Mouse (Mus musculus): ENCODE measurements around the gene Bdkrb2. TPM values are rescaled to one million over a fixed set of nuclear protein-coding genes. Genes with fewer than 3 reads are reported as not detected.

The Bdkrb2 gene
- polyA plus RNA-seq, 1 experiment = 5.7 TPM

GRCm38 (mm10) chr12:105546538-105546937 lies 16.5 kb upstream of the Bdkrb2 start:
- no peak for DNase-seq (ENCODE audit: low spot score)

DNA sequence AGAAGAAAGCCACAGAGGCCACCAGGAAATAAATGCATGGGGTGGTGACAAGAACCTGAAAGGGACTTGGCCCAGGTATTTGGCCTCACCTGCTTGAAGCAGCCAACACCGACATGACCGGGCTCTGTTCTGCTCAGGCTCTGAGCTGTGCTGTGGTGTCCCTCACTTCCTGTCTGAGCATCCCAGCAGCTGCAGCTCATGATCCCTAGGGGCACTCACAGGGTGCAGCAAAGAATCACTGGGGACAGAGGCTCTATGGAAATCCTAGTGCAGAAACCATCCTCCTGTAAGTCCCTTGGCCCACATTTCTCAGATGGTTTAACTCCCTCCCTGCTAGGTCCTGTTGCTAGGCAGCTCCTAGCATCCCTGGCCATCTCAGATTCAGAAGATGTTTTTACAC lies 15.9 kb upstream of the Bdkrb2 start:
- DNase-seq (ENCODE audit: low spot score) = no peak

- no peak for DNase-seq (ENCODE audit: low spot score)
Observed at GRCm38 (mm10) chr12:105548001-105548400, 15.0 kb upstream of the Bdkrb2 start.

DNA sequence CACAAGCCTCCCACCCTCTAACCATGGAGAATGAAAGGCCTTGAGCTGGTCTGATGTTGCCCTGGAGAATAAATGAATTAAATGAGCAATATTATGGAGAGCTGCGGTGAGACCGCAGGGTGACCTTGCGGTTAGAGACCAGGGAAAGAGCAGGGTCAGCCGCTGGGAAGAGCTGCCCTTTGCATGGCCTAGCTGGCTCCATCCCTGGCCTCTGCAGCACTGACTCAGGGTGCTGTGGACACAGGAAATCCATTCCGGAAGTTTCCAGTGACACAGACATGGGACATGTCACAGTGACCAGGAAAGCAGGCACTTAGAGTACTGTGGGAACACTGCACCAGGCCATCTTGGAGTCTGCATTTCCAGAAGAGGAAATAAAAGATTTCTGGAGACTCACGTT lies 14.1 kb upstream of the Bdkrb2 start:
- DNase-seq (ENCODE audit: low spot score) = no peak

DNA sequence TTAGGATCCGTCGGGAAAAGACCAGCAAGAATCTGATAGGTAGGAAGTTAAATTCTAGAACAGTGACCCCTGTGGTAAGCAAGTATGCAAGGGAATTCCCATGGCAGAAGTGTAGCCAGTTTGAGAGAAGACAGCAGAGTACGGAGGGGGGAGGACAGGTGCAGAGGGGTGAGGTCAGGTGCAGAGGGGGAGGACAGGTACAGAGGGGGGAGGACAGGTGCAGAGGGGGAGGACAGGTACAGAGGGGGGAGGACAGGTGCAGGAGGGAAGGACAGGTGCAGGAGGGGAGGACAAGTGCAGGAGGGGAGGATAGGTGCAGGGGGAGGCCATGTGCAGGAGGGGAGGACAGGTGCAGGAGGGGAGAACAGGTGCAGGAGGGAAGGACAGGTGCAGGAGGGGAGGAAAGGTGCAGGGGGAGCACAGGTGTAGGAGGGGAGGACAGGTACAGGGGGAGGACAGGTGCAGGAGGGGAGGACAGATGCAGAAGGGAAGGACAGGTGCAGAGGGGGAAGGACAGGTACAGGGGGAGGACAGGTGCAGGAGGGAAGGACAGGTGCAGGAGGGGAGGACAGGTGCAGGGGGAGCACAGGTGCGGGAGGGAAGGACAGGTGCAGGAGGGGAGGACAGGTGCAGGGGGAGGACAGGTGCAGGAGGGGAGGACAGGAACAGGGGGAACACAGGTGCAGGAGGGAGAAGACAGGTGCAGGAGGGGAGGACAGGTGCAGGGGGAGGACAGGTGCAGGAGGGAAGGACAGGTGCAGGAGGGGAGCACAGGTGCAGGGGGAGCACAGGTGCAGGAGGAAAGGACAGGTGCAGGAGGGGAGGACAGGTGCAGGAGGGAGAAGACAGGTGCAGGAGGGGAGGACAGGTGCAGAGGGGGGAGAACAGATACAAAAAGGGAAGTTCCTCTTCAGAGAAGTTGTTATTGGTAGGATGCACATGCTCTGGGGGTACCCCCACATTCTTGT lies 12.9 kb upstream of the Bdkrb2 start:
- DNase-seq (ENCODE audit: low spot score) = no peak

- no peak for DNase-seq (ENCODE audit: low spot score)
Observed at GRCm38 (mm10) chr12:105551551-105551989, 11.5 kb upstream of the Bdkrb2 start.

DNA sequence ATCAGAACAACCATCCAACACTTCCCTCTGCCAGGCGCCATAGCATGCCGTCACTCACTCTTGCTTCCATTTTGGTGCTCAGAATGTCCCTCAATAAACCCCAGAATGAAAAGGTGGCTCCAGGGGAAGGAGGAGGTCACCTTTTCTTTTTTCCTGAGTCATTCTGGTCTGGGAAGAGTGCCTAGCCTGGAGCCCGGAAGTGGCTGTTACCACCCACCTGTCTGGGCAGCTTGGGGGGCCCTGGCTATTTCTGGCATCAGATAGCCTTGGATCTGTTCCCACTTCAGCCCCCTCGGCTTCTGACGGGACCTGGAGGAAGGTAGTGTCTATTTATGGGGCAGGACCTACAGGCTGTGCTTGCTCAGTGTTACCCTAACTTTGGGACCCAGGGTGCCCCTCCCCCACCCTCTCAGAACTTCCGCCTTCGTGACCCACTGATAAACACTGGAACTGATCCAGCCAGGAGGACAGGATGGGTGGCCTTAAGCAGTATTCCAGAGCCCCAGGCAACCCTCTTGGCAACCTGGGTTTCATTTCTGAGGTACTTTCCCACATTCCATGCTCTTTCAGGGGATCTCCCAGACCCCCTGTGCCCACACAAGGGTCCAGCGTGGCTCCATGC lies 8.8 kb upstream of the Bdkrb2 start:
- no peak for DNase-seq (ENCODE audit: low spot score)

- no peak for DNase-seq (ENCODE audit: low spot score)
Observed at GRCm38 (mm10) chr12:105555172-105555571, 7.9 kb upstream of the Bdkrb2 start.

DNA sequence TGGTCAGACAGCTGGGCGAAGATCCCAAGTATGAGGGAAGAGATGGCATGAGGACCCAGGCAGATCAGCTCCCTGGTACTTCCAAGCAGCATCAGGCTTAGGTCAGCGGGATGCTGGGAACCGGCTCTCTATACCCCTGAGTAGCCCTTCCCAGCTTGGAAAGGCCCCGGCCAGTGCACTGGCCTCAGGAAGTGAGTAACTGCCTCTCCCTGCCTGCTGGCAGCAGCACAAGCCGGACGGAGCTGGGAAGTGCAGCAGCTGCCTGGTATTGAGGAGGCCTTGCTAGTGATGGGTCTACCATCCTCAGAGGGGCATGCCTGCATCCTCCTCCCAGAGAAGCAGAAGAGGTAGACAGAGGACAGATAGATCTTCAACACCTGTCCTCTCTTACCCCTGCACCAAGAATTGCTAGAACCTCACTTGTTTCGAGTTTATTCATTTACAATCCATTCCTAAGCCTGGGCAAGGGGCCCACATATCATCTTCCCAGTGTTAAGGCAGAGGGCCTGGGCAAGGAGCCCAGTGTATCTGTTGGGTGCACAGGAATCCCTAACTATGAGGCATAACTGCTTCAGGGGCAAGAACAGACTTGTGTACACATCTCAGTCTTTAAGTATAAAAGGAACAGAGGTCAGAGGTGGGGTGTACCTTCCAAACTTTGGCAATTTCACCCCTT lies 5.6 kb upstream of the Bdkrb2 start:
- DNase-seq (ENCODE audit: low spot score) = no peak

GRCm38 (mm10) chr12:105561007-105561534 lies 2.0 kb upstream of the Bdkrb2 start:
- DNase-seq (ENCODE audit: low spot score) = no peak

GRCm38 (mm10) chr12:105562056-105562820 lies 788 bp upstream of the Bdkrb2 start:
- no peak for DNase-seq (ENCODE audit: low spot score)

GRCm38 (mm10) chr12:105563726-105564275 lies 775 bp downstream of the Bdkrb2 start:
- DNase-seq (ENCODE audit: low spot score) = no peak

DNA sequence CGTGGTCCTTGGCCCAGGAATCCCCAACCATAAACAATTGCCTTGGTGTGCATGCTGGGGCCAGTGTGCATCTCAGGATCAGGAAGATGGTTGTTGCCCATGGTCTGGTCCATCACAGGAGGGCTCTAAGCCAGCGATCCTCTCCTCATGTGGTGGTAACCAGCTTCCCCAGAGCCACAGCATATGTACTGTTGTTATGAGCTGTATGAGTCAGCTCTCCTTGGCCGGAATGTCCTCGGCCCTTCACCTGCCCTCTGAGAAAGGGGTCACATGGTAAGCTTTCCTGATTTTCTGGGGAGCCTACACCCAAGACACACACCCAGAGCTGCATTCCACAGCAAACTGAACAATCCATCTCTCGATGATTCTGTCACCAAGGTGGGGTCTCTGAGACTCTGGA lies 2.2 kb downstream of the Bdkrb2 start:
- no peak for DNase-seq (ENCODE audit: low spot score)

DNA sequence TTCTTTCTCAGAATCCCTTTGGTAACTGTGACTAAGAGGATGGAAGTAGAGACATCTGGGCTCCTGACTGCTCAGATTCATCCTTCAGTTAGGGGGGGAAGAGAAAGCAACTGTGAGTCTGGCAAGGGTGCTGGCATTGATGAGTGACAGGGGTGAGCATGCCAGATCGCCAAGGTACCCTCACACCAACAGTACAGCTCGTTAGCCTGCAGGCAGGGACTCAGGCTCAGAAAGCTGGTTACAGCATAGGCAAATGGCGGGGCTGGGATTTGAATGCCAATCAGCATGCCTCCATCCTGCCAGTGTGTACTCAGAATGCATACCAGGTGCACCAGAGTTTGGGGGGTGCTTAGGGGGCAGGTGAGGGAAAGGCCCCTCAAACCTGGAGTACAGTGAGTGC lies 8.8 kb downstream of the Bdkrb2 start:
- DNase-seq (ENCODE audit: low spot score) = no peak

DNA sequence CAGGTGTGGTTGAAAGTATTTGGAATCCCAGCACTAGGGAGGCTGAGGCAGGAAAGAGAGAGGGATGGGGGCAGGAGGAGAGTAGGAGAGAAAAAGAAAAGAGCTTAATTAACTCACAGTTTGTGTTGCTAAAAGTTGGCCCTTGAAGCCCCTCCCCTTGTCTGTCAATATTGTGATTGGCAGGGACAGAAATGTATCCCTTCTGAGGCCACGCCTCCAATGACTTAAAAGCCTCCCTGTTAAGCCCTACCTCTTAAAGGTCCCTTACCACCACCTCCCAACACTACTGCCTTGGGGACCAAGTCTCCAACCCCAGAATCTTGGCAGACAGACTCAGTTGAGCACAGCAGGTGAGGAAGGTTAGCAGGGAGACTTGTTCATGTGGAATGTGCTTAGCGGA lies 9.6 kb downstream of the Bdkrb2 start:
- no peak for DNase-seq (ENCODE audit: low spot score)

DNA sequence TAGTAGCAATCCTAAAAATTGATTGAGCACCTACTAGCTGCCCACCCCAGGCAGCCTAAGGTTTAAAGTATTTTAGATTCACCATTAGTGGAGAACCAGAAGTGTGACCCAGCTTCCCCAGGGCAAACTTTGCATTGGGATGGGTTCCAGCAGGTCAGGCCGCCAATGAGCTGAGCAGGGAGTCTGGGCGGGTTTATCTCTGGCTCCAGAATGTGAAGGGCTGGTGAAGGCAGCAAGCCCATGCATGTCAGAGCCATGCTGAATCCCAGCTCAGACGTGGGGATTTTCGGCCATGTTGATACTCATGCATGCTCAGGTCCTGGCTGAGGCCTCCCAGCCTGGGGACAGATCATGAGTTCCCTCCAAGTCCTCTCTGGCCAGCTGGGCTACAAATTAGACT lies 11.3 kb downstream of the Bdkrb2 start:
- DNase-seq (ENCODE audit: low spot score) = no peak

- no peak for DNase-seq (ENCODE audit: low spot score)
Observed at GRCm38 (mm10) chr12:105580490-105580889, 17.5 kb downstream of the Bdkrb2 start.

GRCm38 (mm10) chr12:105582486-105582885 lies 19.5 kb downstream of the Bdkrb2 start:
- no peak for DNase-seq (ENCODE audit: low spot score)

DNA sequence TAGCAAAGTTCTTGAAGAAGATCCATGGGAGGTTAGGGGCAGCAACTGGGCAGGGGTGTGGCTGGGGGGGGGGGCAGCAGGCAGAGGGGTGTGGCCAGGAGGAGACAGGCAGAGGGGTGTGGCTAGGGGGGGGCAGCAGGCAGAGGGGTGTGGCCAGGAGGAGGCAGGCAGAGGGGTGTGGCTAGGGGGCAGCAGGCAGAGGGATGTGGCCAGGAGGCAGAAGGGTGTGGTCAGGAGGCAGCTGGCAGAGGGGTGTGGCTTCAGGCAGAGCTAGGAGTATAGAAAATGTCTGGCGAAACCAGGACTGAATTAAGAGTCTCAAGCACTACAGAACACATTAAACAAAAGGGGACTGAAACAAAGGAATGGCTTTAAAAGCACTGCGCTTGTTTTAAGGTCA lies 20.5 kb downstream of the Bdkrb2 start:
- DNase-seq (ENCODE audit: low spot score) = no peak

DNA sequence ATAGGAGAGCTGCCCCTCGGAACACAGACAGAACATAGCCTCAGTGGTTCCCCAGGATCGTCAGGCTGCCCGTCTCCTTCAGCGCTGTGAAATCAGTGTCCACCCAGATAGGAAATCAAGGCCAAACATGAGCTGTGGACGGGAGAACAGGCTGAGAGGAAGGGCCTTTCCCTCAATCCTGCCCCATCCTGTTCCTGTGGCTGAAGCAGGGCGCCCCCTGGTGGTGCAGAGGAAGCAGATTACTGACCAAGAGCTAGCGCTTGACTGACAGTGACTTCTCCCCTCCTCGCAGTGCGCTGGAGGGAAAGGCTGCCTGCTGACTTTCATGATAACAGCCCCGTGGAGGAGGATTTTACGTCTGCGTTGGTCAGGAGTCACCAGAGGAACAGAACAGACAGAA lies 21.8 kb downstream of the Bdkrb2 start:
- peak; percentile 63 for DNase-seq (ENCODE audit: low spot score)

GRCm38 (mm10) chr12:105587526-105587925 lies 24.5 kb downstream of the Bdkrb2 start:
- DNase-seq (ENCODE audit: low spot score) = no peak

All from urinary bladder, adult 2 months (tissue).